Mouse (Mus musculus) myocyte (in vitro differentiated cells): Measurements from ENCODE around the gene Ctbp2.

Experiments used
- E2F4 ChIP-seq: IDR thresholded peaks from one replicate; pipeline ENCODE4 v1.6.1; 2011; ENCODE audit warnings: mild to moderate bottlenecking, control low read depth, moderate library complexity; ENCODE audit not compliant: insufficient read depth
- MAX ChIP-seq: IDR thresholded peaks from one replicate; pipeline ENCODE4 v1.6.1; 2011; ENCODE audit warnings: low read depth, mild to moderate bottlenecking, control low read depth
- POLR2A ChIP-seq: IDR thresholded peaks from one replicate; pipeline ENCODE4 v1.6.1; 2011; ENCODE audit warnings: low read depth, mild to moderate bottlenecking, control low read depth, moderate library complexity; ENCODE audit not compliant: insufficient read length
- POLR2AphosphoS2 ChIP-seq: IDR thresholded peaks from one replicate; pipeline ENCODE4 v1.6.1; 2011; ENCODE audit warnings: low read depth, control low read depth; ENCODE audit not compliant: insufficient read length
- REST ChIP-seq: IDR thresholded peaks from one replicate; pipeline ENCODE4 v1.6.1; 2011; ENCODE audit warnings: mild to moderate bottlenecking, control low read depth, moderate library complexity; ENCODE audit not compliant: insufficient read depth, insufficient read length

- TF ChIP-seq POLR2A (no peak), POLR2AphosphoS2 (no peak), REST (no peak), MAX (no peak), E2F4 (no peak)
Observed at GRCm38 (mm10) chr7:133002271-133002670, 121.9 kb downstream of the Ctbp2 start.
